Mouse (Mus musculus): ENCODE results near the gene Mrgprb2. TPM values are rescaled to one million over a fixed set of nuclear protein-coding genes. Genes with fewer than 3 reads are reported as not detected.

Gene Mrgprb2
- polyA plus RNA-seq (2016; fragmentation: Nextera tagmentation; extraction: Ambion mirVana) = not detected in 2 replicates

GRCm38 (mm10) chr7:48557986-48558385 is at the start of gene Mrgprb2:
Gene Mrgprb2, minus strand, starts transcription at chr7:48558086.
- peaks cover 35% of the 10 kb centered on the region for H3K9me3 ChIP-seq
- no peaks in the 10 kb centered on the region for H3K36me3 ChIP-seq (replicated peaks)
- no peaks in the 10 kb centered on the region for H3K4me1 ChIP-seq
- DNase-seq (ENCODE audit: extremely low spot score, low spot score) = no peak
- no peak within 1 kb of the TSS for H3K27ac ChIP-seq
- H3K27me3 ChIP-seq (ENCODE audit: poor library complexity, severe bottlenecking) = no peaks in the 10 kb centered on the region
- H3K4me3 ChIP-seq = no peak within 1 kb of the TSS

Other genes starting within 250 kb of the Mrgprb2 start
- not detected in 2 replicates for gene Mrgprb8, start 169.6 kb downstream of the Mrgprb2 start, polyA plus RNA-seq (2016; fragmentation: Nextera tagmentation; extraction: Ambion mirVana)
- not detected in 2 replicates for gene Mrgprb1, start 101.7 kb downstream of the Mrgprb2 start, polyA plus RNA-seq (2016; fragmentation: Nextera tagmentation; extraction: Ambion mirVana)
- gene Mrgprx2, start 58.8 kb downstream of the Mrgprb2 start, polyA plus RNA-seq (2016; fragmentation: Nextera tagmentation; extraction: Ambion mirVana) = not detected in 2 replicates
- not detected in 2 replicates for gene Mrgprb3, start 85.7 kb upstream of the Mrgprb2 start, polyA plus RNA-seq (2016; fragmentation: Nextera tagmentation; extraction: Ambion mirVana)
- 29.2 and 33.4 TPM in 2 replicates for gene Zdhhc13, start 230.9 kb upstream of the Mrgprb2 start, polyA plus RNA-seq (2016; fragmentation: Nextera tagmentation; extraction: Ambion mirVana)